10 mouse cellular contexts compared by ENCODE assay signal in the genomic region with DNA sequence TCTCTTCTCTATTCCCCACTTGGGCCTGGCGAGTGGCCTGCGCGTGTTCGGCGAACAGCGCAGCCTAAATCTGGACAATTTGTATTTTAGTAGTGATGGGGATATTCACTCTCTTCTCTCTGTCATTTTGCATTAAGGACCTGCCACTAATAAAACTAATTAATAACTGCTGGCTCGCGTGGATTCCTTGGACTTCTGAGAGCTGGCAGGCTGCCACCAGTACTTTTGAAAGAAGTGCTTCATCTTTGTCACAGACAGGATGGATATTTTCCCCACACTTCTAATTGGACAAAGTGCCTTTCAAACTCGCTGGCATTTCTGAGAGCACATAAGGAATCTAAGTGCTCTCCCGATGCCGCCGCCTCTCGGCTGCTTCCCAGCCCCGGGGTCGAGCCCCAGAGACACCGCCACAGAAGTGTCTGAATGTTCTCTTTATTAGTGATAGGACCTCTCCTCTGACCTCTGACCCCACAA. TPM values are rescaled to one million over a fixed set of nuclear protein-coding genes. Genes with fewer than 3 reads are reported as not detected.
DNase-seq lines count a peak whose midpoint lies in the region; ATAC-seq and TF ChIP-seq lines count a peak whose summit lies in the region.
"Had no signal": no experiment of that assay in that cellular context is flagged by ENCODE, and none has a peak within 500 bp of the region (broad histone marks: within the 10 kb centered on the region; RNA-seq: fewer than 3 reads in every experiment).

No protein-coding gene starts in this region.

- H3K27ac ChIP-seq in heart, embryonic 12.5 days (ENCODE audit: poor library complexity, severe bottlenecking) = 0 out of 2 replicates have a peak overlapping the region, but pooled peaks have one; percentile 0
- H3K27ac ChIP-seq in hindbrain, embryonic 13.5 days = peak overlapping the region; percentile 63
- H3K27ac ChIP-seq in lung, postnatal 0 days (ENCODE audit: low read length) = no peak overlapping the region
- H3K27ac ChIP-seq: embryonic facial prominence, embryonic 15.5 days had no signal

- H3K9me3 ChIP-seq in heart, embryonic 12.5 days (replicated peaks) = no peaks in the 10 kb centered on the region
- no peaks in the 10 kb centered on the region for H3K9me3 ChIP-seq in hindbrain, embryonic 13.5 days
- no peaks in the 10 kb centered on the region for H3K9me3 ChIP-seq in lung, postnatal 0 days (ENCODE audit: low read length)
- H3K9me3 ChIP-seq: embryonic facial prominence, embryonic 15.5 days had no signal

- H3K36me3 ChIP-seq in heart, embryonic 12.5 days = no peaks in the 10 kb centered on the region
- no peaks in the 10 kb centered on the region for H3K36me3 ChIP-seq in hindbrain, embryonic 13.5 days
- H3K36me3 ChIP-seq in lung, postnatal 0 days (ENCODE audit: insufficient read depth, low read length) = no peaks in the 10 kb centered on the region
- H3K36me3 ChIP-seq: embryonic facial prominence, embryonic 15.5 days; G1E had no signal

- no peak overlapping the region for H3K9ac ChIP-seq in heart, embryonic 12.5 days
- H3K9ac ChIP-seq in hindbrain, embryonic 13.5 days = no peak overlapping the region
- no peak overlapping the region for H3K9ac ChIP-seq in lung, postnatal 0 days (replicated peaks; ENCODE audit: low read depth)
- H3K9ac ChIP-seq: embryonic facial prominence, embryonic 15.5 days had no signal

- H3K4me3 ChIP-seq in heart, embryonic 12.5 days = no peak overlapping the region
- no peak overlapping the region for H3K4me3 ChIP-seq in hindbrain, embryonic 13.5 days
- no peak overlapping the region for H3K4me3 ChIP-seq in lung, postnatal 0 days (ENCODE audit: low read depth, low read length)
- H3K4me3 ChIP-seq: embryonic facial prominence, embryonic 15.5 days had no signal

- DNase-seq in heart, adult 9 months (ENCODE audit: low spot score in 2 of 2) = no peak
- peak; percentile 40 to 67 for DNase-seq in cerebellum, postnatal 14 days
- DNase-seq in lung, postnatal 0 days (ENCODE audit: low spot score) = peak; percentile 51
- DNase-seq in spleen, postnatal 10 days (ENCODE audit: low spot score in 2 of 2) = no peak
- DNase-seq in right cerebral cortex, adult 18-20 months = no peak
- no peak for DNase-seq in c-Kit-positive CD71-positive TER-119-positive erythroid progenitor cells, embryonic 14.5 days (ENCODE audit: low spot score)

- peaks cover 17% of the 10 kb centered on the region for H3K4me1 ChIP-seq in heart, embryonic 12.5 days (replicated peaks)
- peaks cover 24% of the 10 kb centered on the region for H3K4me1 ChIP-seq in hindbrain, embryonic 13.5 days (replicated peaks)
- peaks cover 19% of the 10 kb centered on the region for H3K4me1 ChIP-seq in lung, postnatal 0 days (ENCODE audit: insufficient read depth, low read depth, low read length)

- TF ChIP-seq CTCF in lung, postnatal 0 days (IDR thresholded peaks at IDR 0.05) = no peak

- 40% methylated on average over 16 of the region's 16 CpGs for WGBS in heart, embryonic 12.5 days
- WGBS in hindbrain, embryonic 13.5 days = 38% methylated on average over 16 of the region's 16 CpGs
- WGBS in lung, postnatal 0 days = 24% methylated on average over 16 of the region's 16 CpGs

- no peak for ATAC-seq in heart, embryonic 12.5 days (ENCODE audit: insufficient number of reproducible peaks, low FRiP score)
- no peak for ATAC-seq in hindbrain, embryonic 13.5 days (ENCODE audit: low FRiP score)
- ATAC-seq in lung, postnatal 0 days = peak; percentile 30

- H3K27me3 ChIP-seq in heart, embryonic 12.5 days (replicated peaks) = peaks cover 37% of the 10 kb centered on the region
- H3K27me3 ChIP-seq in hindbrain, embryonic 13.5 days = peaks cover 3% of the 10 kb centered on the region; the same call in 1 of the 2 replicates
- H3K27me3 ChIP-seq in lung, postnatal 0 days (replicated peaks; ENCODE audit: insufficient read depth, low read length) = no peaks in the 10 kb centered on the region
- H3K27me3 ChIP-seq: embryonic facial prominence, embryonic 15.5 days had no signal

- H3K4me2 ChIP-seq in heart, embryonic 12.5 days = no peak overlapping the region
- H3K4me2 ChIP-seq in hindbrain, embryonic 13.5 days = no peak overlapping the region
- 0 out of 2 replicates have a peak overlapping the region, but pooled peaks have one; percentile 18 for H3K4me2 ChIP-seq in lung, postnatal 0 days (replicated peaks; ENCODE audit: low read depth, low read length)
- H3K4me2 ChIP-seq: embryonic facial prominence, embryonic 15.5 days had no signal

- TF ChIP-seq EP300 in lung, postnatal 0 days (IDR thresholded peaks at IDR 0.05) = no peak

RNA-seq across cellular contexts. Expression of a gene that starts 41.9 kb away (rescaled TPM):
- 6.7 and 7.6 TPM in 2 replicates for polyA plus RNA-seq in heart, embryonic 12.5 days (2016; fragmentation: Nextera tagmentation; extraction: Ambion mirVana)
- 18.1 and 25.0 TPM in 2 replicates for polyA plus RNA-seq in hindbrain, embryonic 13.5 days (2015; fragmentation: Nextera tagmentation; extraction: Ambion mirVana)
- 18.8 and 20.6 TPM in 2 replicates for polyA plus RNA-seq in lung, postnatal 0 days (2015; fragmentation: Nextera tagmentation; extraction: Ambion mirVana)
- polyA plus RNA-seq: G1E had no signal

Comparison
In these comparisons a context has a peak if more than half of its experiments do, and no peak if none do; other contexts are left out.
1. DNase-seq: peak in cerebellum, postnatal 14 days (2 of 2) and lung, postnatal 0 days (single experiment); none in heart, adult 9 months (0 of 2), spleen, postnatal 10 days (0 of 2), right cerebral cortex, adult 18-20 months (single experiment) and c-Kit-positive CD71-positive TER-119-positive erythroid progenitor cells, embryonic 14.5 days (single experiment).